Mouse (Mus musculus): ENCODE results near the gene Wdr89. TPM values are rescaled to one million over a fixed set of nuclear protein-coding genes. Genes with fewer than 3 reads are reported as not detected.

The Wdr89 gene
- total and polyA plus RNA-seq, 3 experiments: 1.5 to 4.9 (median 3.2) TPM

GRCm38 (mm10) chr12:75615556-75615955, 53.8 kb downstream of the Wdr89 start:
- DNase-seq: no peak

GRCm38 (mm10) chr12:75612711-75613110, 56.6 kb downstream of the Wdr89 start:
- DNase-seq: no peak

- peak; percentile 67 for DNase-seq
Measured at GRCm38 (mm10) chr12:75599490-75599889, 69.8 kb downstream of the Wdr89 start.

DNA sequence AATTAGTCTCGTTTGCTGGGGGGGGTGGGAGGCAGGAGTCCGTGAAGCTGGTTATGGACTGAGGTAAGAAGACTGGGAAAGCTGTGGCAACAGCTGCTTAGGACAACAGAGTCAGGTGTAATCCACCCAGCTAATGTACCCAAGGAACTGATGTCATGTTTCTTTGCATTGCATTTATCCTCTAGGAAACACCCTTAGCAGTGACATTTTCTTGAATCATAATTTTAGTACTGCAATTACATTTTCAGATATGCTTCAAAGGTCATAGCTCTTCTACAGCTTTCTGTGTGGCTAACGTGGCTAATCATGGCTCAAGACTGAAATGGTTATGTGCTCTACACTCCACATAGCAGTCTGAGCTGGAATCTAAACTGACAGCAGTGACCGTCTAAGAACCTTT, 70.3 kb downstream of the Wdr89 start:
- no peak for DNase-seq

DNA sequence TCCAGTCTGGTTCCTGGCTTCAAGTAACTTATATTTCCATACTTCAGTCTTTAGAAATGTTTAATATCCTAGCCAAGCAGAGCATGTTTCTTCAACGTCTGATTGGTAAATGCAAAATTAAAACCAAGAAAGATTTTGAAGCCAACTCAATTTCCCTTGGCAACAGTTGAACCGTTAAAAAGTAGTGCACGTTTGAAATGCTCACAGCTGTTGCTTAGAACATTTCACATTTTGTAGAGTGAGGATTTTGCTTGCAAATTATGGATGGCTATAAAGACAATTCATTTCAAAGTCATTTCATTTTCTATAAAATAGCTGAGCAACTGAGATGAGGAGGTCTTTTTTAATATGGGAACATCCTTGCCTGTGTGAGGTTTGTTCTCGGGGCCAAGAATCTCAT, 71.6 kb downstream of the Wdr89 start:
- no peak for DNase-seq

- DNase-seq: peak; percentile 99
Measured at GRCm38 (mm10) chr12:75596154-75597002, 73.0 kb downstream of the Wdr89 start, which contains the start of gene Ppp2r5e. Gene Ppp2r5e (minus strand): TSS chr12:75596245.

- peak; percentile 75 for DNase-seq
Measured at GRCm38 (mm10) chr12:75595291-75596153, 73.8 kb downstream of the Wdr89 start.

- DNase-seq: no peak
Measured at GRCm38 (mm10) chr12:75594404-75594803, 74.9 kb downstream of the Wdr89 start.

GRCm38 (mm10) chr12:75593817-75594216, 75.5 kb downstream of the Wdr89 start:
- DNase-seq: no peak

DNA sequence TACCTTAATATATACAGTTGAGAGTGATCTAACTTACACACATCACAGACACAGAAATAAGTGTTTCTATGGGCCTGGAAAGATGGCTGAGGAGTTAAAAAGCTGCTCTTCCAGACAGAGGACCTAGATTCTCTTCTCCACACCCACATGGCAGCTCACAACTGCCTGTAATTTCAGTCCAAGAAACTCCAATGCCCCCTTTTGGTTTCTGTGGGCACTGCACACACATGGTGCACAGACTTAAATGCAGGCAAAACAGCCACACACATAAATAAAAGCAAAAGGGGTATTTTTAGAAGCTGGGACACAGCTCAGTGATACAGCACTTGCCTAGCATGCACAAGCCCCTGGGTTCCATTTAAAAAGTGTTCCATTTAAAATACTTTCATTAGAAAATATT, 81.8 kb downstream of the Wdr89 start:
- no peak for DNase-seq

- no peak for DNase-seq
Measured at GRCm38 (mm10) chr12:75583776-75584175, 85.6 kb downstream of the Wdr89 start.

Other genes starting within 250 kb of the Wdr89 start
- 10 to 100 TPM; 45.2 to 50.3 TPM for gene Ppp2r5e, start 73.3 kb downstream of the Wdr89 start, total RNA-seq (2021)
- gene Ppp2r5e, start 73.3 kb downstream of the Wdr89 start, polyA plus RNA-seq (2012; rRNA removed): 50.3 and 57.4 TPM in 2 replicates
- 100 to 1,000 TPM; 141 to 178 TPM for gene Sgpp1, start 66.2 kb upstream of the Wdr89 start, total RNA-seq (2021)
- 143 and 152 TPM in 2 replicates for gene Sgpp1, start 66.2 kb upstream of the Wdr89 start, polyA plus RNA-seq (2012; rRNA removed)
- 10 to 100 TPM; 44.3 to 45.1 TPM for gene Syne2, start 148.6 kb upstream of the Wdr89 start, total RNA-seq (2021)
- gene Syne2, start 148.6 kb upstream of the Wdr89 start, polyA plus RNA-seq (2012; rRNA removed): 19.1 and 19.5 TPM in 2 replicates